Mouse (Mus musculus) frontal cortex, adult 2 months (tissue): Measurements from ENCODE around the gene Nudt17. TPM values are rescaled to one million over a fixed set of nuclear protein-coding genes. Genes with fewer than 3 reads are reported as not detected.
"Not testable (repeated sequence)": the region's sequence is repeated elsewhere in the genome, so short reads cannot be mapped to it uniquely, and the experiment has no call there.

Source experiments
- DNase-seq, 2 experiments: peaks; one replicate each; pipeline ENCODE4 v3.0.0; 2022; ENCODE audit warnings: low spot score in 1 of 2; ENCODE audit errors: extremely low spot score in 1 of 2
- polyA plus RNA-seq: library from polyadenylated mRNA; depleted of rRNA; stranded (reverse); fragments of >200 nt; gene quantifications from 2 replicates; pipeline ENCODE4 v1.2.3, GENCODE M21; 2012

The Nudt17 gene
- polyA plus RNA-seq, 1 experiment, result 10.5 TPM

GRCm38 (mm10) chr3:96706217-96706616, 2.1 kb downstream of the Nudt17 start:
- DNase-seq, result no peak

- DNase-seq, result no peak
Observed at GRCm38 (mm10) chr3:96704778-96705177, 3.6 kb downstream of the Nudt17 start.

GRCm38 (mm10) chr3:96701003-96701402, 7.4 kb downstream of the Nudt17 start:
- DNase-seq, result no peak

GRCm38 (mm10) chr3:96700376-96700775, 8.0 kb downstream of the Nudt17 start:
- DNase-seq, result no peak

- DNase-seq, result no peak
Observed at GRCm38 (mm10) chr3:96698993-96699690, 9.2 kb downstream of the Nudt17 start.

- DNase-seq, result peak; percentile 56 to 77
Observed at GRCm38 (mm10) chr3:96696766-96697732, 11.3 kb downstream of the Nudt17 start.

GRCm38 (mm10) chr3:96696198-96696765, 12.1 kb downstream of the Nudt17 start, which contains the start of gene Pias3:
Gene Pias3 (plus strand): TSS chr3:96696384.
- DNase-seq, result peak in 1 of 2 experiments; percentile 53

DNA sequence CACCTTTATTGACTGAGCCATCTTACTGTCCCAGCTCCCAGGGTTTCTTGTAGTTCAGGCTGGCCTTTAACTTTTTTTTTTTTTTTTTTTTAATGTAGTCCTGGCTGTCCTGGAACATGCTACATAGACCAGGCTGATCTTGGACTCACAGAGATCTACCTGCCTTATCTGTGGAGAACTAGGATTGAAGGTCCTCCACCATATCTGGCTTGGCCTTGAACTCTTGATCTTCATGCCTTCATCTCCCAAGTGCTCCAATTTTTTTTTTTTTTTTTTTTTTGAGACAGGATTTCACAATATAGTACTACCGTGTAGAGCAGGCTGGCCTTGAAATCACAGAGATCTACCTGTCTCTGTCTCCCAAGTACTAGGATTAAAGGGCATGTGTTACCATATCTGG, 14.8 kb downstream of the Nudt17 start:
- DNase-seq, result no peak

GRCm38 (mm10) chr3:96692506-96692905, 15.9 kb downstream of the Nudt17 start:
- no peak for DNase-seq

DNA sequence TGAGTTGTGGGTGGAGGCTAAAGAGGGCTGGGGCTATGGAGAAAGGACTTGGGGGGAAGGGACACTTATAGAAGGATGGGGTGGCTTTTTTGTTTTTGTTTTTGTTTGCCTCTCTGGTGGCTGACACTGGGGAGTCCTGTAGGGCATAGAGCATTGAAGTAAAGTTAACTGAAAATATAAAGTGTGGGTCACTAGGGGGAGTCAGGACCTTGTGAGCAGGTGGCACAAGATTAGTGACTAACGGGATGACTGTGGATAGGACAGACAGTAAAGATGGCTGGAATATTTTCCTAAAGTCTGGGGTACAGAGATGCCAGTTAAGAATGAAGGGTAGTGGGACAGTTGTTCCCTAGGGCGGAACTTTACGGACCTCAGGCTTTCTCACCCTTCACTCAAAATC, 18.1 kb downstream of the Nudt17 start:
- DNase-seq, result no peak

DNA sequence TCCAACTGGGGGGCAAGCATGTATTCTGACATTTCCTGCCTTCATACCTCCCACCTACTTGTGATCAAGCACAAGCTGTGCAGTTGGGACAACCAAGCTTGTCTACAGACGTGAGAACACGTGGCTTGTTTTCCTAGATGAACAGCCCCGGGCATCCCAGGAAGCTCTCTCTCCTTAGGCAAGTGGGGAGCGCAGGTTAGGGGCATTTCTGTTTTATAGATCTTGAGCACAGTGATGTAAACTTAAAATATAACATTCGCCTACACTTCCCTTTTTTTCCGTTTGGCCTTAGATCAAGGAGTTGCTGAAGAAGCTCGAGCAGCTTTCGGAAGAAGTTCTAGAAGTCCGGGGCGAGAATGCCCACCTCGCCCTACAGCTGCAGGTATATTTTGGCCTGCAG, 19.5 kb downstream of the Nudt17 start:
- DNase-seq, result no peak

DNA sequence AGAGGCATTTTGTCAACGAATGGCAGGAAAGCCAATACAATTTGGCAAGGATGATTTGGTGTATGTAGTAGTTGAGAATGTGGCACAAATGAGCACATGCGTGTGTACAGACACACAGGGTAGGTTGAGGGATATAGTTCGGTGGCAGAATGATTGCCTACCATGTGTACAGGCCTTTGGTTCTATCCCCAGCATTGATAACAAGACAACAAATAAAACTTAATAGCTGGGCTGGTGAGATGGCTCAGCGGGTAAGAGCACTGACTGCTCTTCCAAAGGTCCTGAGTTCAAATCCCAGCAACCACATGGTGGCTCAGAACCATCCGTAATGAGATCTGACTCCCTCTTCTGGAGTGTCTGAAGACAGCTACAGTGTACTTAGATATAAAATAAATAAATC, 22.3 kb downstream of the Nudt17 start:
- not testable (repeated sequence) for DNase-seq

GRCm38 (mm10) chr3:96684822-96685156, 23.6 kb downstream of the Nudt17 start:
- DNase-seq, result no peak

DNA sequence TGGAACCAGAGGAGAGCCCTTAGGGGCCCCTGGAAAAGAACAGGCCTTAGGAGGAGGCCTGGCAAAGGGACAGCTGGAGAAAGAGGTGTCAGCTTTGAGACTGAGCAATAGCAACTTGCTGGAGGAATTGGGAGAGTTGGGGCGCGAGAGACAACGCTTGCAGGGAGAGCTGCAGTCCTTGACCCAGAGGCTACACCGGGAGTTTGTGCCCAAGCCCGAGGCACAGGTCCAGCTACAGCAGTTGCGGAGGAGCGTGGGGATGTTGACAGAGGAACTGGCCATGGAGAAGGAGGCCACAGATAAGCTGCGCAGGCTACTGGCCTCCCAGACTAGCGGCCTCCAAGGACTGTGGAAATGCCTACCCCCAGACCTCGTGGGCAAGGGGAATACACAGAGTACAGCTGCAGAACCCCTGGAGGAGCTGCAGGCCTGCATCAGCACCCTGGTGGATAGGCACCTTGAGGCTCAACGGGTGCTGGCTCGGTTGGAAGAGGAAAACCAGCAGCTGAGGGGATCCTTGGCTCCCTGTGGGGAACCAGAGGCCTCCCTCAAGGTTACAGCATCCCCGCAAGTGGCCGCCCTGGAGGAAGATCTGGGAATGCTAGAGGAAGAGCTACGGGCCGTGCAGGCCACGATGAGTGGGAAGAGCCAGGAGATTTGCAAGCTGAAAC, 24.1 kb downstream of the Nudt17 start:
- no peak for DNase-seq

DNA sequence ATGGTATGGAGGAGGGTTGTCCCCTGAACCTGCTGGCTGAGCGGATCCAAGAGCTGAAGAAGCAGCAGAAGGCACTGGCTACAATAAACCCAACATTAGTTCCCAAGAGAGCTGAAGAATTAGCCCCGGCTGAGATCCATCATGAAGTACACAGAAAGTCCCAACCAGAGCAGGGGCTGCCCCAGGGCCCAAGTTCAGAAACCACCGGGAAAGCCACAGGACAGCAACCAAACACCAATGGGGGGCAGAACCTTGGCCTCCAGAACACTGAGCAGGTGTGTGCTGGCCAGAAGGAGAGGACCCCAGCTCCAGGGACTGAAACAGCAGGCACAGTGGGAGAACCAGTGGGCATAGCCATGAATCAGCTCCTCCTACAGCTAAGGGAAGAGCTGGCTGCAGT, 24.9 kb downstream of the Nudt17 start:
- DNase-seq, result no peak

DNA sequence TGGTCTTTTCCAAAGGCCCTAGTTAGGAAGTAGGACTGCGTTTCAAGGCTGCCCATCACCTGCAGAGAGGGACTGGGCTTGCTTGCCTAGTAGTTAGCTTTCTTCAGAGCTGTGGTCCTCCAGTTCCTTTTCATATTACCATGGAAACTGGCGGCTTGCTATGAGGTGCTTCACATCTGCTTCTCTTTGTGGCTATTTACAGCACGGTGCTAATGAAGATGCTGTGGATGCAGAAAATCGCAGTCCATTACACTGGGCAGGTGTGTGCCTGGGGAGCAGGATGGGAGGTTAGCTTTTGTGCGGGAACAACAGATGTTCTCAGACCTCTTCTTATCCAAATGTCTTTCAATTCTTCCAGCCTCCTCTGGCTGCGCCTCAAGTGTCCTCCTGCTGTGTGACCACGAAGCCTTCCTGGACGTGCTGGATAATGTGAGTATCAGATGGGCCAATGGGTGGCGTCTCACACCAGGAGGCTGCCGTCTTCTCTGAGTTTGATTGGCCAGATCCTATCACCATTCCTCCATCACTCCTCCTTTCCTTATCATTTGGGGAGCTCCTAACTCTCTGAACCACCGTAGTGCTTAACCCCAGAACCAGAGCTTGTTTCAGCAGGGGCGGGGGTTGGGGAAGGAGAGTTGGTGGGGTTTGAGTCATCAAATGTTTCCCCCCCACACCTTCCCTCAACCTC, 27.9 kb downstream of the Nudt17 start:
- no peak for DNase-seq

DNA sequence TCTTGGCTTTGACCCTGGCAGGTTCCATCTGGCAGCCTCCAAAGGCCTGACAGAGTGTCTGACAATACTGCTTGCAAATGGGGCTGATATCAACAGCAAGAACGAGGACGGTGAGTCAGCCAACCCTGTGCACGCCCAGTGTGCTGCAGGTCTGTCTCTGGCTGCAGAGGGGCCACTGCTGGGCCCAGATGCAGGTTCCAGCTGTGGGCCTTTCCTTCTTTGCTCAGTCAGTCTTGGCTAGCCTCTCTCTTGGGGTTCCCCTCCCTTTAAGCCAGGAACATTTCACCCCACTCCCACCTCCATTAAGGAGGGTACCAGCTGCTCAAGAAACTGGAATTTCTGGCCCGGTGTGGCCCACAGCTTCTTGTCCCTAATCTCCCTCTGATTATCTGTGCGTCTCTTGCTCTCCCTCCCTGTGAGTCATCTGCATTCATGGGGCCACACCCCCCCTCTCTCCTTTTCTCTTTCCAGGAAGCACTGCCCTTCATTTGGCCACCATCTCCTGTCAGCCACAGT, 29.1 kb downstream of the Nudt17 start:
- DNase-seq, result no peak

DNA sequence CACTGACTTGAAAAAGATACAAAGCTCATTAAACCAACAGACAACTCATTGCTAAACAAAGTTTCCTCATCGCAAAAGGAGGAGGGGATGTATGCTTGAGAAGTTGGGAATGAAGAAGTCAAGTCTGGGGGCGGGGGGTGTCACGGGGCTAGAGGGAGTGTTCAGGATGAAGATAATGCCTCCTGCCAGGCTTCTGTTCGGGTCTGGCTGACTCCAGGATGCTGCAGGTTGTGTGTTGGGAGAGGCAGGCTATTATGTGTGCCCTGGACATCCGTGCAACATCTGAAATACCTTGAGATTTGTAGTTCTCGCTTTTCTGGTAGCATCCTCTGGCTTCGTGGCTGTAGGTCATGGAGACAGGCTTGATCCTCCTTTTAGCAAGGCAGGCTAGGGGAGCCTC, 29.9 kb downstream of the Nudt17 start:
- no peak for DNase-seq

- no peak for DNase-seq
Observed at GRCm38 (mm10) chr3:96675690-96676089, 32.7 kb downstream of the Nudt17 start.

DNA sequence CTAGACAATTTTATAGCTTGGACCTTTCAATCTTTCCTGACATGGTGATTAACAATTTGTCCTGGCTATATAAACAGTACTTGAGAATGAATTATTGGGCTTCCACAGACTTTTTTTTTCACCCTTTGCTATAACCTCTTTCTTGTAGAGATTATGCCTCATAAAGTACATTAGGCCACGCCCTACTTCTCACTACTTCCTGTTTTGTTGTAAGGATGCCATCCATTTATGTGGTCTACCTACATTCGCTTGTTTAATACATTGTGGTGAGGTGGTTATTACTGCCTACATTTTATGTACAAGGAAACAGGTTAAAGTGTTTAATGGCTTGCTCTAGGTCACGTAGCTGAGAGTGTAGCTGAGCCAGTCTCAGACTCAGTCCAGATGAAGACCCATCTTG, 33.2 kb downstream of the Nudt17 start:
- DNase-seq, result no peak
